Mouse (Mus musculus) lung, adult 2 months (tissue): Measurements from ENCODE around the gene Cracr2b. TPM values are rescaled to one million over a fixed set of nuclear protein-coding genes. Genes with fewer than 3 reads are reported as not detected.

Experiments used
- DNase-seq: peaks from one replicate; pipeline ENCODE4 v3.0.0; 2022
- H3K4me1 ChIP-seq: fragments of 200-500 bp; 2 replicates; pipeline ENCODE4 v1.6.1; 2011; ENCODE audit warnings: low read length; ENCODE audit not compliant: control insufficient read depth, insufficient read depth
- H3K4me3 ChIP-seq: fragments of 200-500 bp; replicated peaks from 2 replicates; pipeline ENCODE3; 2011; ENCODE audit warnings: low read depth, mild to moderate bottlenecking, control low read depth, low read length; ENCODE audit errors: extremely low read depth
- CTCF ChIP-seq: fragments of 200-500 bp; IDR thresholded peaks from 2 replicates; pipeline ENCODE4 v1.5.1; 2011; ENCODE audit warnings: mild to moderate bottlenecking, low read length, control low read depth; ENCODE audit not compliant: insufficient read depth
- POLR2A ChIP-seq: fragments of 200-500 bp; IDR thresholded peaks from 2 replicates; pipeline ENCODE4 v1.6.1; 2011; ENCODE audit warnings: low read depth, mild to moderate bottlenecking, control low read depth, low read length, borderline replicate concordance; ENCODE audit errors: extremely low read depth
- WGBS: fragments of 180-500 bp; shearing (Covaris S2); methylation state at CpG from one replicate; pipeline ENCODE4 v1.1.7; 2018; 5-methylcytosine and 5-hydroxymethylcytosine counted together
- polyA plus RNA-seq: library from polyadenylated mRNA; depleted of rRNA; stranded (reverse); fragments of >200 nt; gene quantifications from 2 replicates; pipeline ENCODE4 v1.2.3, GENCODE M21; 2012

Cracr2b gene
- polyA plus RNA-seq, 1 experiment = 177 TPM

DNA sequence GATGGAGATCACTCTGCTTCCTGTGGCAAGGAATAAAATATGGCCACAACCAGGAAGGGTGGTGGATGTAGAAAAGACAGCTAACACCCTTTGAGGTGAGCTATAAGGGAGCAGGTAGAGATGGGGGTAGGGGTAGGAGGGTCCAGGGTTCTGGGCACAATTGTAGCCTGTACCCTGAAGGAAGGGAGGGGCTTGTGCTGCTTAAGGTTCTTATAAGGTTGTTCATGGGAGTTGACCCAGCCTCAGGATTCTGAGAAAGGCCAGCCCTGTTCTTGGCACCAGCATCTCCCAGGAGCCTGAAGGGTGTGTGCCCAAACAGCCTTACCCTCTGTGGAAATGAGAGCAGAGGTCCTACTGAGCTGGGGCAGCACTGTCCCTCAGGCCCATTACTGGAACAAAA lies 9.0 kb upstream of the Cracr2b start:
- no peak overlapping the region for H3K4me3 ChIP-seq
- DNase-seq = no peak
- TF ChIP-seq CTCF (no peak), POLR2A (no peak)
- H3K4me1 ChIP-seq = peaks cover 14% of the 10 kb centered on the region

DNA sequence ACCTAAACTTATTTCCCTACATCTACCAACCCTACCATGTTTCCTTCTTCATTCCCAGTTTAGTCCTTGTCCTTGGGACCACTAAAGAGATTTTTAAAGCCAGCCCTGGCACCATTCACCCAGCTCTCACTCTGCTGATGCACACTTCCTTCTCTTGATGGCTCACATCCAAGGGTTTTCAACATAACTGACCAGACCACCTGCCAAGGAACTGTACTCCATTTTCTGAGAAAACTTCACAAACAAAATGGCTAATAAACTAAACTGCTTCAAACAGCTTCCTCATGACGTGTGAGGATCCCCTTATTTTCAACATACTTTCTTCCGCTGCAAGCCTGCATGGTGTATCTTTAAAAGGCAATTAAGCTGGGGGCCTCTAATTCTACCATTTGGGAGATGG lies 7.3 kb upstream of the Cracr2b start:
- DNase-seq = no peak
- TF ChIP-seq CTCF = no peak
- no peak for TF ChIP-seq POLR2A
- no peak overlapping the region for H3K4me3 ChIP-seq
- peaks cover 12% of the 10 kb centered on the region for H3K4me1 ChIP-seq
- 45% methylated on average over 2 of the region's 2 CpGs for WGBS

DNA sequence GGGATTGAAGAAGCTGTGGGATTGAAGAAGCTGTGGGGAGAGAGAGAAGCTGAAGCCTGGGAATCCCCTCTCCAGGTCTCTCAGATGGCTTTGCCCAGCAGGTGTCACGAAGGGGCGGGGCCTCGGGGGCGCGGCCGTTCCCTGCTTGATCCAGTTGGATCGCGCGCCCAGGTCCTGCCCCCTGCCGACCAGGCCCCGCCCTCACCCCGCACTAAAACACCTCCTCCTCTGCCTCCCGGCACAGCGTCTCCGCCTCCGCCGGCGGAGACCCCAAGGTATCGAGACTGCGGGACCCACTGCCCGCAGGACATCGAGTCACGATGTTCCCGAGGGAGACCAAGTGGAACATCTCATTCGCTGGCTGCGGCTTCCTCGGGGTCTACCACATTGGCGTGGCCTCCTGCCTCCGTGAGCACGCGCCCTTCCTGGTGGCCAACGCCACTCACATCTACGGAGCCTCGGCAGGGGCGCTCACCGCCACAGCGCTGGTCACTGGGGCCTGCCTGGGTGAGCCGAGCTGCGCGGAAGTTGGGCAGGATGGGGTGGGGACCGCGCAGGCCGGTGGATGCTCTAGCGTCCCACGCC lies 5.8 kb upstream of the Cracr2b start, which contains the start of gene Pnpla2:
Pnpla2 (plus strand) TSS at position 232 of the 585 bp plus-strand sequence.
- Histone ChIP-seq H3K4me3 (peak within 1 kb of the TSS; percentile 97), H3K4me1 (peaks cover 17% of the 10 kb centered on the region)
- WGBS = under 1% methylated on average over 45 of the region's 45 CpGs
- TF ChIP-seq CTCF (no peak), POLR2A (peak; percentile 99)
- peak; percentile 93 for DNase-seq

DNA sequence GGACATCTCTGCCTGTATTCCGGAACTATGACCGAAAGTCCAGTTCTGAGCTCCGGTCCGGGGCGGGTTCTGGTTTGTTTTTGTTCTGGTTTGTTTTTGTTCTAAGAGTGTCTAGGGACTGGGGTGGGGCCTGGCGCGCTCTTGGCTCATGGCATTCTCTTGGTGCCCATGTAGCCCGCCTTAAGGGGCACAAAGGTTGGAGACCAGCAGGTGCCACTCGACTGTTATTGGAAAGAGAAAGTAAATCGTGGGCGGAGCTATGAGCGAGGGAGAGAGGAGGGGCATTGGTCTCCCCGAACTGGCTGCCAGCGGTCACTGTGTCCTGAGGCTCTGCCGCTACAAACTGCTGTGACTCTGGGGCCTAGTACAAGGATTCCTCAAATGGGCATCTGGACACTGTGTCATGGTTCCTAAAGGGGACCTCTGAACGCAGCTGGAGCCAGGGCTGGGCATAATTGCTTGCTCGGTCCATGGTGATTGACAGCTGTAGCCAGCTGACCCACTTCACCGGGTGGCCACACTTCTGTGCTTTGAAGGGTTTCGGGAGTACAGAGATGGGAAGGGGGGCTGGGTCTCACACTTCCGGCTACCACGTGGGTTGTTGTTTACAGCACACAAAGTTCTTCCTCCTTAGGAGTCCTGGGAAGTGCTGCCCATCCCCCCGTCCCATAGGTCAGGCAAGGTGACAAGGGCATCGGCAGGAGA lies 5.1 kb upstream of the Cracr2b start:
- under 1% methylated on average over 23 of the region's 23 CpGs for WGBS
- peak; percentile 83 for DNase-seq
- peak; percentile 62; the same call in 1 of the 2 replicates for TF ChIP-seq POLR2A
- no peak for TF ChIP-seq CTCF
- H3K4me3 ChIP-seq = peak overlapping the region; percentile 97
- H3K4me1 ChIP-seq = peaks cover 22% of the 10 kb centered on the region

DNA sequence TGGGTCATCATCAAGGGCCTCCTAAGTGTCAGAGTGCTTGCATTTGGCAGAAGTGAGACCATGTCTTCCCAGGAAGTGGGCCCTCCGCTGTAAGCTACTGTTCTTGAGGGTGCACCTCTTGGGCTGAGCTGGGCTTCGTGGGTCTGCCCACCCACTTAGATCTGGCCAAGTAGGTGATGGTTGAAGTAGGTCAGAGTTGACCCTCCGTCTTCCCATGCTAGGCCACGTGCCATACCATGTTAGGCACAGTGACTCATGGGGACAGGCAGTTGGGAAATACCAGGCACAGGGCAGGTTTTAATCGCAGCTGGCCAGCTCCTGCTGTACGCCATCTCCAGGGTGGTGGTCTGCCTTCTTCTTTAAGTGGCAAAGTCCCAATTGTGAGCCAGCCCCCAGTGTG lies 4.2 kb upstream of the Cracr2b start:
- Histone ChIP-seq H3K4me1 (peaks cover 22% of the 10 kb centered on the region), H3K4me3 (peak overlapping the region; percentile 26)
- peak; percentile 53 for DNase-seq
- TF ChIP-seq POLR2A (no peak), CTCF (no peak)
- 40% methylated on average over 6 of the region's 6 CpGs for WGBS

DNA sequence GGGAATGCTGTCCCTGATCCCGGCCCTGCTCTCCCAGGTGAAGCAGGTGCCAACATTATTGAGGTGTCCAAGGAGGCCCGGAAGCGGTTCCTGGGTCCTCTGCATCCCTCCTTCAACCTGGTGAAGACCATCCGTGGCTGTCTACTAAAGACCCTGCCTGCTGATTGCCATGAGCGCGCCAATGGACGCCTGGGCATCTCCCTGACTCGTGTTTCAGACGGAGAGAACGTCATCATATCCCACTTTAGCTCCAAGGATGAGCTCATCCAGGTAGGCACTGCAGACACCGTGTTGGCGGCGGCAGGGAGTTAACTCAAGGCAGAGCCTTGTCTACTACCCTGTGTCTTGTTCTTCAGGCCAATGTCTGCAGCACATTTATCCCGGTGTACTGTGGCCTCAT lies 3.7 kb upstream of the Cracr2b start:
- TF ChIP-seq CTCF (no peak), POLR2A (no peak)
- WGBS = 86% methylated on average over 14 of the region's 14 CpGs
- Histone ChIP-seq H3K4me1 (peaks cover 22% of the 10 kb centered on the region), H3K4me3 (no peak overlapping the region)
- no peak for DNase-seq

DNA sequence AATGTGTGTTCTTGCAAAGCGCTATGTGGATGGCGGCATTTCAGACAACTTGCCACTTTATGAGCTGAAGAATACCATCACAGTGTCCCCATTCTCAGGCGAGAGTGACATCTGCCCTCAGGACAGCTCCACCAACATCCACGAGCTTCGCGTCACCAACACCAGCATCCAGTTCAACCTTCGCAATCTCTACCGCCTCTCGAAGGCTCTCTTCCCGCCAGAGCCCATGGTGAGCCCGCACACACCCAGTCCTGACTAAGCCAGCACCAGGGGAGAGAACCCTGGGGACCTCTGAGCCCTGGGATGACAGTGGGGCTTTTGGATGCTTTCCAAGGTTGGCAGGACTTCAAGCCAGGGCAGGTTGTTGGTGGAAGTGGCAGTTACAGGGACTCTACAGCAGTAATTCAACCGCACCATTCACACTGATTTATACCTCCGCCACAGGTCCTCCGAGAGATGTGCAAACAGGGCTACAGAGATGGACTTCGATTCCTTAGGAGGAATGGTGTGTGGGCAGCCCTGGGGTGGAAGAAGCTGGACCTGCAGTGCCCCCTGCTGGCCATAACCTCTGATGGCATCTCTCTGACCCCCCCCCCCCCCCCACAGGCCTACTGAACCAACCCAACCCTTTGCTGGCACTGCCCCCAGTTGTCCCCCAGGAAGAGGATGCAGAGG lies 2.8 kb upstream of the Cracr2b start:
- WGBS = 77% methylated on average over 15 of the region's 15 CpGs
- DNase-seq = peak; percentile 53
- no peak for TF ChIP-seq POLR2A
- TF ChIP-seq CTCF = peak; percentile 67
- H3K4me1 ChIP-seq = peaks cover 23% of the 10 kb centered on the region
- H3K4me3 ChIP-seq = no peak overlapping the region

DNA sequence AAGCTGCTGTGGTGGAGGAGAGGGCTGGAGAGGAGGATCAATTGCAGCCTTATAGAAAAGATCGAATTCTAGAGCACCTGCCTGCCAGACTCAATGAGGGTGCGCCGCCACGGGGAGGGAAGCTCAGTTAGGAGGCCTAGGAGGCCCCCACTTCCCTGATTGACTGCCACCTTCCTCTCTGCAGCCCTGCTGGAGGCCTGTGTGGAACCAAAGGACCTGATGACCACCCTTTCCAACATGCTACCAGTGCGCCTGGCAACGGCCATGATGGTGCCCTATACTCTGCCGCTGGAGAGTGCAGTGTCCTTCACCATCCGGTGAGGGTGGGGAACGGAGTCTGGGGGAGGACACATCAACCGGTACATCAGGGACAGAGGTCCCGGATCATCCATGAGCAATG lies 2.2 kb upstream of the Cracr2b start:
- H3K4me1 ChIP-seq = peaks cover 28% of the 10 kb centered on the region

DNA sequence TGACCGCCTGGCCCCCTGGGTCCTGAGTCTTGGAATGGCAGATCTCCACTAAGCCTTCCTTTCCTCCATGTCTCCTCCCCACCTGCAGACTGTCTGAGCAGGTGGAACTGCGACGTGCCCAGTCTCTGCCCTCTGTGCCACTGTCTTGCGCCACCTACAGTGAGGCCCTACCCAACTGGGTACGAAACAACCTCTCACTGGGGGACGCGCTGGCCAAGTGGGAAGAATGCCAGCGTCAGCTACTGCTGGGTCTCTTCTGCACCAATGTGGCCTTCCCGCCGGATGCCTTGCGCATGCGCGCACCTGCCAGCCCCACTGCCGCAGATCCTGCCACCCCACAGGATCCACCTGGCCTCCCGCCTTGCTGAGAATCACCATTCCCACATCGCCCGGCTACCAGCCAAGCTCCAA lies 1.6 kb upstream of the Cracr2b start:
- TF ChIP-seq POLR2A = no peak; the same call in 1 of the 2 replicates
- TF ChIP-seq CTCF = no peak
- 87% methylated on average over 17 of the region's 17 CpGs for WGBS
- Histone ChIP-seq H3K4me1 (peaks cover 29% of the 10 kb centered on the region), H3K4me3 (no peak overlapping the region)
- no peak for DNase-seq

More for the DNA sequence above, 2.2 kb upstream of the Cracr2b start:
- no peak overlapping the region for H3K4me3 ChIP-seq
- WGBS = 89% methylated on average over 11 of the region's 11 CpGs
- no peak for DNase-seq
- TF ChIP-seq CTCF = no peak
- no peak for TF ChIP-seq POLR2A
